Mouse (Mus musculus) bone marrow, adult 2 months (tissue): ENCODE data around the gene Gm45062. TPM values are rescaled to one million over a fixed set of nuclear protein-coding genes. Genes with fewer than 3 reads are reported as not detected.

Experiments used
- H3K27ac ChIP-seq: fragments of 200-500 bp; 2 replicates; pipeline ENCODE4 v1.5.1; 2012; ENCODE audit warnings: low read depth, mild to moderate bottlenecking, control low read depth, inconsistent platforms, low read length; ENCODE audit not compliant: control insufficient read depth, poor library complexity, insufficient read depth
- H3K4me1 ChIP-seq: fragments of 200-500 bp; 2 replicates; pipeline ENCODE4 v1.6.1; 2011; ENCODE audit warnings: low read length; ENCODE audit not compliant: control insufficient read depth, insufficient read depth
- H3K4me3 ChIP-seq: fragments of 200-500 bp; replicated peaks from 2 replicates; pipeline ENCODE3; 2011; ENCODE audit warnings: mild to moderate bottlenecking, low read depth, low read length, control low read depth; ENCODE audit not compliant: control insufficient read depth
- CTCF ChIP-seq: fragments of 200-500 bp; IDR thresholded peaks from 2 replicates; pipeline ENCODE4 v1.5.1; 2011; ENCODE audit warnings: low read length, control low read depth; ENCODE audit not compliant: control insufficient read depth, insufficient read depth
- POLR2A ChIP-seq: fragments of 200-500 bp; IDR thresholded peaks from 2 replicates; pipeline ENCODE4 v1.6.1; 2011; ENCODE audit warnings: low read depth, mild to moderate bottlenecking, control low read depth, low read length, borderline replicate concordance; ENCODE audit not compliant: control insufficient read depth
- WGBS: fragments of 180-500 bp; shearing (Covaris S2); methylation state at CpG from one replicate; pipeline ENCODE4 v1.1.7; 2018; 5-methylcytosine and 5-hydroxymethylcytosine counted together
- polyA plus RNA-seq: library from polyadenylated mRNA; stranded (reverse); fragments of >200 nt; gene quantifications from 2 replicates; pipeline ENCODE4 v1.2.4, GENCODE M21; 2011; ENCODE audit warnings: low replicate concordance; ENCODE audit not compliant: missing spikeins, insufficient read depth, insufficient read length

Gm45062 gene
- polyA plus RNA-seq, 1 experiment = 4.1 TPM

GRCm38 (mm10) chr6:8619582-8620350 is 360.5 kb downstream of the Gm45062 start:
- TF ChIP-seq POLR2A (no peak), CTCF (no peak)
- Histone ChIP-seq H3K27ac (no peak overlapping the region), H3K4me1 (no peaks in the 10 kb centered on the region; the same call in 1 of the 2 replicates), H3K4me3 (no peak overlapping the region)
- WGBS = 73% methylated on average over 4 of the region's 4 CpGs

DNA sequence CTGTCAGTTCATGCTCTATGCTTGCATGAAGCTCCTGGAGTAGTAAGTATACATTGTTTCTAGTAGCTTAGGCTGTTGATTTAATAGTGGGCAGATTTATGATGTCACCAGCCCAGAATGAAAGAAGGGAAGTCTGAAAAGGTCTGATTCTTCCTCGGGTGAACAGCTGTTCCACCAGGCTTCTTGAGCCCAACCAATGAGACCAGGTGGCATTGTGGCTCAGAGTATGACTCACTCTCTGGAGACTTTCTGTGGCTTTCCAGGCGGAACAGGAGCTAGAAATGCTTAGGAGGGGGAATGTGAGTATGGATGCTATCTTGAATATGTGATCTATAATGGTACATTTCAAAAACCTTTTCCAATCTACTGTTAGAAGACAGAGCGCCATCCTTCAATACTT is 363.8 kb downstream of the Gm45062 start:
- Histone ChIP-seq H3K27ac (no peak overlapping the region), H3K4me3 (no peak overlapping the region), H3K4me1 (no peaks in the 10 kb centered on the region; the same call in 1 of the 2 replicates)
- TF ChIP-seq CTCF (no peak), POLR2A (no peak)
- WGBS = 49% methylated on average over 3 of the region's 3 CpGs

- H3K27ac ChIP-seq = no peak overlapping the region
- no peak overlapping the region for H3K4me3 ChIP-seq
- no peak for TF ChIP-seq CTCF
- no peak for TF ChIP-seq POLR2A
- H3K4me1 ChIP-seq = no peaks in the 10 kb centered on the region; the same call in none of the 2 replicates
- 76% methylated on average over 8 of the region's 8 CpGs for WGBS
Observed at GRCm38 (mm10) chr6:8628226-8628625, 369.0 kb downstream of the Gm45062 start.

- Histone ChIP-seq H3K4me3 (no peak overlapping the region), H3K4me1 (no peaks in the 10 kb centered on the region; the same call in none of the 2 replicates), H3K27ac (no peak overlapping the region)
- WGBS = 84% methylated on average over 7 of the region's 7 CpGs
- TF ChIP-seq CTCF = no peak
- no peak for TF ChIP-seq POLR2A
Observed at GRCm38 (mm10) chr6:8628715-8629267, 369.5 kb downstream of the Gm45062 start.

DNA sequence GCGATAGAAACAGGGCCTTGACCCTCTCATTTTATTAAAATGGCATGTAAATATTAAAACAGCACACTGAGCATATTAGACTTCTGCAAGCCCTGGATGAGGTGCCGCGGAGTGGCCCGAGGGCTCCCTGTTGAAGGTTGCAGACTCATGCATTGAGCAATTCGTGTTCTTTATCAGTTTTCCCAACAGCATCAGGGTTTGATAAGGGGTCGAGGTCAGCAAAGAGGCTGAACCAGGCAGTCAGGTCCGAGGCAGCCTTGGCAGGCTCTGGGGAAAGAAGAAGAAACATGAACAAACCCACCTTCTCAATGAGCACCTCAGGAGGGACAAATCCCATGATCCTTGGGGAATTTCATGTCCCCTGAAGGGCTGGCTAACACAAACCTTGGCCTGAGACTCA is 371.3 kb downstream of the Gm45062 start:
- TF ChIP-seq POLR2A (no peak), CTCF (no peak)
- no peak overlapping the region for H3K27ac ChIP-seq
- H3K4me3 ChIP-seq = no peak overlapping the region
- H3K4me1 ChIP-seq = no peaks in the 10 kb centered on the region; the same call in none of the 2 replicates
- 63% methylated on average over 7 of the region's 7 CpGs for WGBS

DNA sequence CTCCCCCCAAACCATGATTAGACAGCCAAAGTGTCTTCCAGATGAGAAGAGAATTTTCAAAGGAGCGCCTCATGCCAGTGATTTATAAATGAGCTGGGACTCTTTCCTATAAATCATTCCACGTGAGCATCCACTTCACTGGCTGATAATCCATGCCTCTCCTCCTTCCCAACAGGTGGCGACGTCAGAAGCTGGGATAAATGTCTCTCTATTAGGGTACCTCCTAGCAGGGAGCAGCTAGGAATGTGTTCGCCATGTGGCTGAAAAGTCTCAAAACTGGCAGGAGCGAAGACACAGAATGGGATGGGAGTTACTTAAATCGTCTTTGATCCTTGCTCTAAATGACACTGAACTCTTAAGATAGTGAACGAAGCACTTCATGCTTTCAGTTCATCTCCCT is 372.1 kb downstream of the Gm45062 start:
- TF ChIP-seq POLR2A = no peak
- TF ChIP-seq CTCF = no peak
- Histone ChIP-seq H3K4me3 (no peak overlapping the region), H3K4me1 (no peaks in the 10 kb centered on the region; the same call in none of the 2 replicates), H3K27ac (no peak overlapping the region)
- WGBS = 91% methylated on average over 8 of the region's 8 CpGs

- 46% methylated on average over 5 of the region's 5 CpGs for WGBS
- H3K27ac ChIP-seq = no peak overlapping the region
- no peak overlapping the region for H3K4me3 ChIP-seq
- H3K4me1 ChIP-seq = no peaks in the 10 kb centered on the region; the same call in none of the 2 replicates
- TF ChIP-seq POLR2A (no peak), CTCF (no peak)
Observed at GRCm38 (mm10) chr6:8631986-8632632, 372.9 kb downstream of the Gm45062 start.

DNA sequence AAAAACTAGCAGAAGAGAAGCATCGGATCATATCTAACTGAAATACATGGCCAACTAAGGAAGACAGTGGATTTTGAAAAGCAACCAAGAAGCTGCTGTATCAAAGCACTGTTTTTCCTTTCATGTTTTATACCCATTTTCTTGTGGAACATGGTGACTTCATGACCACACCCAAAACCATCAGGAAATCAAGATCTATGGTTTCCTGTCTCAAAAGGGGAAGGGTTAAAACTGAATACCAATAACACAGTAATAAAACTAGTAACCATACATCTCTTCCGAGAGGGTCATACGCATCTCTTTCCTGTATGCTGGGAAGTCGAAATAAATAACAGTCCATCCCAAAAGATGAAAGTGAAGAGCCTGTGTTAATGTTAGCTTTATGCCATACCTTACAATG is 373.5 kb downstream of the Gm45062 start:
- no peak overlapping the region for H3K4me3 ChIP-seq
- WGBS = 78% methylated on average over 4 of the region's 4 CpGs
- H3K27ac ChIP-seq = no peak overlapping the region
- TF ChIP-seq POLR2A = no peak
- no peak for TF ChIP-seq CTCF
- H3K4me1 ChIP-seq = no peaks in the 10 kb centered on the region; the same call in none of the 2 replicates
